Mouse (Mus musculus) limb, embryonic 10.5 days (tissue): ENCODE results near the gene Rassf1. TPM values are rescaled to one million over a fixed set of nuclear protein-coding genes. Genes with fewer than 3 reads are reported as not detected.

ENCODE experiments used
- DNase-seq: peaks from one replicate; pipeline ENCODE4 v3.0.0-alpha.2; 2017; ENCODE audit warnings: low spot score
- H3K27ac ChIP-seq: fragments of 300-500 bp; sonication (generic); 2 replicates; pipeline ENCODE4 v1.5.1; 2016; ENCODE audit warnings: mild to moderate bottlenecking
- H3K27me3 ChIP-seq: fragments of 300-500 bp; sonication (generic); 2 replicates; pipeline ENCODE4 v1.6.1; 2016; ENCODE audit warnings: low read depth, mild to moderate bottlenecking; ENCODE audit not compliant: poor library complexity, severe bottlenecking
- H3K36me3 ChIP-seq: fragments of 300-500 bp; sonication (generic); 2 replicates; pipeline ENCODE4 v1.6.1; 2016; ENCODE audit warnings: mild to moderate bottlenecking, moderate library complexity
- H3K4me1 ChIP-seq: fragments of 300-500 bp; sonication (generic); 2 replicates; pipeline ENCODE4 v1.6.1; 2016
- H3K4me3 ChIP-seq: fragments of 300-500 bp; sonication (generic); 2 replicates; pipeline ENCODE4 v1.5.1; 2016; ENCODE audit warnings: mild to moderate bottlenecking, moderate library complexity
- H3K9me3 ChIP-seq: fragments of 300-500 bp; sonication (generic); replicated peaks from 2 replicates; pipeline ENCODE4 v1.6.1; 2016; ENCODE audit warnings: mild to moderate bottlenecking
- WGBS: fragments of 180-500 bp; shearing (Covaris S2); methylation state at CpG from one replicate; pipeline ENCODE4 v1.1.7; 2016; 5-methylcytosine and 5-hydroxymethylcytosine counted together
- polyA plus RNA-seq: library from polyadenylated mRNA; unstranded; fragments of >200 nt; fragmentation: Nextera tagmentation; extraction: Ambion mirVana; gene quantifications from 2 replicates; pipeline ENCODE4 v1.2.1, GENCODE M21; 2016

Gene Rassf1
- polyA plus RNA-seq = 55.3 and 57.4 TPM in 2 replicates

DNA sequence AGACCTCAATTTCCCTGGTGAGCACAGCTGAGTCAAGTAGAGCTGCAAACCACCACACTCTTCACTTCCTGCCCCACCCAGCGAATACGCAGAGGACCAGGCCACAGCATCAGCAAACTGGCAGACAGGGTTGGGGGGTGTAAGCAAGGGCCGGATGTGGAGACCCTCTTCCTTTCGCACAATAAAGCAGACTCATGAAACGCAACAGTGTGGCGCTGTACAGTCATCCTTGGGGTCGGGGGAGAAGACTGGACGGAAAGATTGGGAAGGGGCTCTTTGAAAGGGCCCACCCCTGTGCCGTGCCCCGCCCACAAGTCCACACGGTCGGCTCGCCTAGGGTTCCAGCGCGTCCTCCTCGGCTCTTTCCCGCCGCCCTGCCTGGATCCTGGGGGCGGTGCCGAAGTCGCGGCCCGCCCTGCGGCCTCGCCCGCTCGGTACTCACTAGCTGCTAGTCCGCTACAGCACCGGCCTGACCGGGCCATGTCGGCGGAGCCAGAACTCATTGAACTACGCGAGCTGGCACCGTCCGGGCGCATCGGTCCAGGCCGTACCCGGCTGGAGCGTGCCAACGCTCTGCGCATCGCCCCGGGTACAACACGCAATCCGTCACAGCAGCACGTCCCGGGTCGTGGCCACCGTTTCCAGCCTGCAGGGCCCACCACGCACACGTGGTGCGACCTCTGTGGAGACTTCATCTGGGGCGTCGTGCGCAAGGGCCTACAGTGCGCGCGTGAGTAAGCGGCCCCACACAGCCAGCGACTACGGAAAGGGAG, at the start of gene Rassf1:
Gene Rassf1, plus strand, starts transcription at position 439 of the 773 bp plus-strand sequence.
- Histone ChIP-seq H3K27ac (peak within 1 kb of the TSS; percentile 88), H3K36me3 (no peaks in the 10 kb centered on the region), H3K27me3 (peaks cover 32% of the 10 kb centered on the region), H3K4me1 (peaks cover 84% of the 10 kb centered on the region), H3K9me3 (no peaks in the 10 kb centered on the region), H3K4me3 (peak within 1 kb of the TSS; percentile 83)
- WGBS = under 1% methylated on average over 61 of the region's 63 CpGs
- peak; percentile 85 for DNase-seq

DNA sequence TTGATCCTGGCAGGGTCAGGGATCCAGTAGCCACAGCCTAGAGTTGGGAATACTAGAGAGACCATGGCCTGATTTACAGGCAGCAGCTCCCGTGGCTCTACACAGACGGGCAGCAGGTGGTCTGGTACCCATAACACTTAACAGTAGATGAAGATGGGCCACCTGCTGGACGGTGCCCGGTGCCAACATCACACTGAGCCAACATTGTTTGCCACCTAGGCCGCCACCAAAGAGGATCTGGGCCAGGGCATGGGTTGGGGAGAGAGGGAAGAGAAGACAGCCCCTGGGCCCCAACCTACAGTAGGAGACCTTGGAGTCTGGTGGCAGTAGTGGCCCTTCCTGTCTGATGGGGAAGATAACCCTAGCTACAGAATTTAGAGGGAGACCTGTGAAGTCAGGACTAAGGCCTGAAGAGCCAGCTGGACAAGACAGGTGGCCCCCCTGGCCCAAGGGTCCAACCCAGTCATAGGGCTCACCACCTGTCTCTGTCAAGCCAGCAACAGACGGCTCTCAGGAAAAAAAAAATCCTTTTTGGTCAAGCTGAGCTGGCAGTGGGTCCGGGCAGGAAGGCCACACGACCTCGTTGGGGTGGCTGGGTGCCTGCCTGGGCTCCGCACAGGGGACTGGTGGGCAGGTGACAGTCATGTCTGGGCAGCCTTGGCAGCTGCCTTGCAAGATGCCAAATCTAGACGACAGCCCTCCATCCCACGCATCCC, 49.1 kb upstream of the Rassf1 start:
- Histone ChIP-seq H3K4me1 (peaks cover 11% of the 10 kb centered on the region), H3K27me3 (peaks cover 52% of the 10 kb centered on the region), H3K27ac (no peak overlapping the region), H3K9me3 (no peaks in the 10 kb centered on the region), H3K4me3 (no peak overlapping the region), H3K36me3 (no peaks in the 10 kb centered on the region)
- 92% methylated on average over 12 of the region's 12 CpGs for WGBS
- DNase-seq = no peak

DNA sequence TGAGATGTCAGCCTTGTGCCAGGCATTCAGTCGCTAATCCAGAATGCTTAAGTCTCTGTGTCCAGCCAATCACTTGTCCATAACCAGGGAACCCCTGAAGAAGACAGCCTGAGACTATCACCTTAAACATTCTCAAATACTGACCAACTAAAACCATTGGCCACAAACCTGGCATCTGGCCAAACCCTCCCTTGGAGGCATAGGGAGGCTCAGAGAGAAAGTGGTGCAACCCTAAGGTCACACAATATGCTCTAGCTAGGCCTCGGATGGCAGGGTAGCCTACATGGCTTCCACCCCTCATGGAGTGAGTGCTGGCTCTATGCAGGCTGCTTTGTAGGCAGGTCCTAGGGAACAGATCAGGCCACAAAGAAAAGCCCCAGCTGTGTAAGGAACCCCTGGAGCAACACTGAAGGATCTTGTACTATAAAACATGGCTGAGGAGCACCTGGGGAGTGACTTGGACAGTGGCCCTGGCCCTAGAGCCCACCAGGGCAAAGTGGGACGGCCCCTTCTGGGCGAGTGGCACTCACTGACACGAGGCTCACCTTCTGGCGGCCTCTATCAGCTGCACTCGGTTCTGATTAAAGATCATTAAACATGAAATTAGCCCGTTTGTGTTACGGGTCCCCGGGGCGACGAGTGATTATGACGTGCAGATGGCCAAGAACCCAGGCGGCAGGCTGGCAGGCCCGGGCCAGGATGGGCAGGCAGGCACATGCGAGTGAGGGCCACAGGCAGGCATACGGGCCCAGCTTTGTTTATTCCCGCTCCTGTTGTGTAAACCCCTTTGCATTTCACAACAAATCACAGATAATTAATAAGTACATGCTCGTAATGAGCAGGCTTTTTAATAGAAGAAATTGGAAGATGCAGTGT, 46.5 kb upstream of the Rassf1 start:
- no peaks in the 10 kb centered on the region for H3K36me3 ChIP-seq
- peaks cover 16% of the 10 kb centered on the region for H3K4me1 ChIP-seq
- DNase-seq = no peak
- no peaks in the 10 kb centered on the region for H3K9me3 ChIP-seq
- peaks cover 78% of the 10 kb centered on the region for H3K27me3 ChIP-seq
- no peak overlapping the region for H3K4me3 ChIP-seq
- H3K27ac ChIP-seq = no peak overlapping the region
- WGBS = 69% methylated on average over 19 of the region's 19 CpGs

DNA sequence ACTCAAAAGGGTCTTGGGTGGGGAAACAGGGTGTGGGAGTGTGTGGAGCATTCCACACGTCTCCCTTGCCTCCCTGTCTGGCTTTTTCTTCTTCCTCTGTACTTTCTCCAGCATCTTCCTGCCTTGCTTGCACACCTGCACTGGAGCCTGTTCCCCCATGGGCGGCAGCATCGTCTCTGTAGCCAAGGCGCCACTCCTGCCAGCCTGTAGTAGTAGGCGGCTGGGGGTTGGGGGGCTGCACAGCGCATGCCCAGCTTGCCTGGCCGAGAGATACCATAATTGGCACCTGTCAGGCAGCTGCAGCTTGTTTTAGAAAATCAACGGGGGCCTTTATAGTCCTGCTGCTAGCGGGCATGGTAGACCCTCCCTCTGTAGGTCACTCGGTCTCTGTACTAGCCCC, 43.1 kb upstream of the Rassf1 start:
- 57% methylated on average over 10 of the region's 10 CpGs for WGBS
- Histone ChIP-seq H3K4me1 (peaks cover 29% of the 10 kb centered on the region), H3K9me3 (no peaks in the 10 kb centered on the region), H3K27me3 (peaks cover 90% of the 10 kb centered on the region), H3K27ac (no peak overlapping the region), H3K36me3 (no peaks in the 10 kb centered on the region), H3K4me3 (no peak overlapping the region)
- DNase-seq = no peak

DNA sequence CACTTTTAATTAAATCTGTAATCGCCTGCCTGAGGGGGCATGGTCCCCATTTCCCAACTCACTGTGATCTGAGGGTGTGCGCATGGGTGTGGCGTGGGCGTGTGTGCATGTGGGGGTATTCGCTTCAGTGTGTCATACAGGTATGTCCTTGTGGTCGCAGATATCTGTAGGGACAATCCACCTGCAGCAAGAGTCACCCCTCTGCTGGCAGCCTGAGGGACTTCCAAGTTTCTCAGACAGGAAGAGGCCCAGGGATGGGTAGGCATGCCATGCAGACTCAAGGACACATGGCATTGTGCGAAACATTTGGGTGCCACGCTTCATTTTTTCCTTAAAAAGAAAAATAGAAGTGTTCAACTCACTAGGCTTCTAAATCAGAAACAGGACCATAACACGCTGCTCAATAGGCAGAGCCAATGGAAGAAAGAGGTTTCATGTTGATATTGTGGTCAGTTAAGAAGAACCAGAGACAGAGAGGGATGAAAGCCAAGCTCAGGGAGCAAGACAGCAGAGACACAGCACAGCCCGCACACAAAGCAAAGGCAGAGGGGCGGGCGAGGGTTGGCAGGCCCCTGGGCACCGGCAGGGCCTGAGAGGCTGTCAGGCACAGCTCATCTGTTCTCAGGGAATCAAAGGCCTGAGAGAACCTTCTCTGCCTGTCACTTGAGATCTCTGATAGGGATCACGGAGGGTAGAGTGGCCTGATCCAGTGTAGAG, 40.8 kb upstream of the Rassf1 start:
- DNase-seq = no peak
- Histone ChIP-seq H3K4me1 (peaks cover 20% of the 10 kb centered on the region), H3K36me3 (no peaks in the 10 kb centered on the region), H3K27me3 (peaks cover 89% of the 10 kb centered on the region), H3K4me3 (no peak overlapping the region), H3K9me3 (no peaks in the 10 kb centered on the region), H3K27ac (no peak overlapping the region)
- 80% methylated on average over 14 of the region's 14 CpGs for WGBS

DNA sequence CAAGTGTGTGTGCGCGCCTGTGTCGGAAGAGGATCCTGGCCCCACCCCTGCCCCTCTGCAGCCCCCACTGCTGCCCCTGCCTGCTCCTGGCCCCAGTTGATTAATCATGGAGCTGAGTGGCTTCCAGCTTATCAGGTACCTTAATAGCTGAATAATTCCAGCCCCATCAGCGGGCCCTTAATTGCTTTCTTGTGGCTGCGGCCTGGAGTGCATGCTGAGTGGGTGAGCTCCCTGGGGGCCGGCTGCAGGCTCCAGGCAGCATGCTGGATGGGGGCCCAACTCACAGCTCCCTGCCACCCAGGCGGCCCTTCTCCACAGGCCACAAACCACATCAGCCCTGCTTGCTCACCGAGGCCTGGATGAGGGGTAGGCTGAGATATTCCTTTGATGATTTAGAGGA, 39.9 kb upstream of the Rassf1 start:
- 49% methylated on average over 8 of the region's 8 CpGs for WGBS
- Histone ChIP-seq H3K27ac (no peak overlapping the region; the same call in 1 of the 2 replicates), H3K4me1 (peaks cover 18% of the 10 kb centered on the region), H3K36me3 (no peaks in the 10 kb centered on the region), H3K27me3 (peaks cover 84% of the 10 kb centered on the region), H3K9me3 (no peaks in the 10 kb centered on the region), H3K4me3 (no peak overlapping the region)
- no peak for DNase-seq

DNA sequence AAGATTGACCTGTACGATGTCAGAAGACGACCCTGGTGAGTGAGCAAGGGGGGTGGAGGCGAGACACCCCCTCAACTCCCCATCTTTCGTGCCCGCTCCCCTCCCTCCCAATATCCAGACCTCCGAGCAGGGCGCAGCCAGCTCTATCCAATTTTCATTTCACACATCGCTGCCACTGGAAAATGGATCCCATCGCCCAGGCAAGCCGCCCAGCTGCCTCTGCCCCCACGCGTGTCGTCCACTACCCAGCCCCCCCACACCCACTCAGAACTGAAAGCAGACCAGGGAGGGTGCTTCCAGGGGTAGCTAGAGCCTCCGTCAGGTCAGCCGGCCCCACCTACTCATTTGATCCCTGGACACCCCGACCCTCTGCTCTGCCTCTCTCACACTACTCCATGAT, 39.0 kb upstream of the Rassf1 start:
- WGBS = 87% methylated on average over 16 of the region's 16 CpGs
- H3K27ac ChIP-seq = no peak overlapping the region

DNA sequence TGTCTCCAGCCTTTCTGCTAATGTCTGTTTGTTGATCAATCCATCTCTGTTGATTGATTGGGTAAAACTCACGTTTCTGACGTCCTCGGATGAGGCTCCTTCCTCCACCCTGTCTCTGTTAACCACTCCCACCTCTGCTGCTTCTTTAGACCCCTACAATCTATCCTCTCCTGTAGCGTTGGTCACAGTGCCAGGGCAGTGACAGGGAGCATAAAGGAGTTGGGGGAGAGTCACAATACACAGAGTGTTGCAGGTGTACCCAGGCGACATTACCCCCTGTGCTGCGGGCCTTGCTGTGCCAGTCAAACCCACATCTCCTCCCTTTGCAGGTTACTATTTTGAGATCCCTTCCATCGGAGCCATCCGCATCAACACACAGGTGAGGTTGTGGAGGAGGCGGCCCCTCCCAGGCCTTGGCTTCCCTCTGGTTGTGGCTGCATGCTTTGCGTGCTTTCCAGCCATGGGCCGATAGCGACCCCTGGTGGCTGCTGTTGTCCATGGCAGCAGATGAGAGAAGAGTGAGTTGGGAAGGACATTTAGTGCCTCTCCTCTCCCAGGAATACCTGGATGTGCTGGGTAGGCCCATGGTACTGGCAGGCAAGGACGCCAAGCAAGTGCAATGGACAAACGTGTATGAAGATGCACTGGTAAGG, 36.9 kb upstream of the Rassf1 start:
- H3K27me3 ChIP-seq = peaks cover 83% of the 10 kb centered on the region
- no peak overlapping the region for H3K4me3 ChIP-seq
- H3K4me1 ChIP-seq = peaks cover 22% of the 10 kb centered on the region
- 21% methylated on average over 14 of the region's 14 CpGs for WGBS
- H3K27ac ChIP-seq = no peak overlapping the region
- DNase-seq = peak; percentile 96
- no peaks in the 10 kb centered on the region for H3K9me3 ChIP-seq
- no peaks in the 10 kb centered on the region for H3K36me3 ChIP-seq

More for the DNA sequence above, 39.0 kb upstream of the Rassf1 start:
- no peaks in the 10 kb centered on the region for H3K36me3 ChIP-seq
- H3K4me3 ChIP-seq = no peak overlapping the region
- peaks cover 25% of the 10 kb centered on the region for H3K4me1 ChIP-seq
- no peak for DNase-seq
- no peaks in the 10 kb centered on the region for H3K9me3 ChIP-seq
- H3K27me3 ChIP-seq = peaks cover 84% of the 10 kb centered on the region

DNA sequence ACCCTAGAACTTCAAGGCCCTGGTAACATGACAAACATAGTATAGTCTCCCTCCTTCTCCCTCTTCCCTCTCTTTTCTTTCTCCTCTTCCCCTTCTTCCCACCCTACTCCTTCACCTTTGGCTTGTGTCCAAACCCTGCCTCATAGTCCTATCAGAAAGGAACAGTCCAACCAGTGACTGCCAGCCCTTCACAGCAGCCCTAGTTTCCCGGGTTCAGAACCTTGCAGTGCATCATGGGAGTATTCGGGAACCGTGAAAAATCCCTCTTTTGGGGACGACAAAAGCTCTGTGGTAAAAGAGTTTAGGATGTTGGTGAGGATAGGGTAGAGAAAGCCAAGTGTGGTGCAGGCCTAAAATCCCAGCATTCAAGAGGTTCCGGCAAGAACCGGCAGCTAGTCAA, 31.0 kb upstream of the Rassf1 start:
- 72% methylated on average over 6 of the region's 6 CpGs for WGBS
- H3K36me3 ChIP-seq = no peaks in the 10 kb centered on the region
- no peak overlapping the region for H3K27ac ChIP-seq
- no peak overlapping the region for H3K4me3 ChIP-seq
- peaks cover 89% of the 10 kb centered on the region for H3K27me3 ChIP-seq
- H3K9me3 ChIP-seq = no peaks in the 10 kb centered on the region
- DNase-seq = no peak
- H3K4me1 ChIP-seq = peaks cover 34% of the 10 kb centered on the region

DNA sequence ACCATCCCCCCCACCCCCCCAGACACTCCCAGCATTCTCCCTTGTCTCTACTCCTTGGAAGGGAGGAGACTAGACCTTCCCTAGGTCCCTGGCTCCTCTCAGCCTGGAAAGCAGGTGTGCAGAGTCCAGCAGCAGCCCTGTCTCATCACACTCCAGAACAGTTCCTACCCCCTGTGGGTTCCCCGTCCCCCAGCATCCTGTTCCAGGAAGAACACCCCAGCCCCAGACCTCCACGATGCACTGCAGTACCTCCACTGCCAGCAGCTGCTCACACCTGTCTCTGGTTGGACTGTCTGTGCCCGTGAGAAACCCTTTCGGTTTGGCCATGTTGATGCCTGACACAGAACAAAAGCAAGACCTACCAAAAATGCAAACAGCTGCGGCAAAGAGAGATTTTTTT, 30.2 kb upstream of the Rassf1 start:
- DNase-seq = no peak
- peak overlapping the region; percentile 51; the same call in 1 of the 2 replicates for H3K27ac ChIP-seq
- H3K4me3 ChIP-seq = no peak overlapping the region
- peaks cover 34% of the 10 kb centered on the region for H3K4me1 ChIP-seq
- H3K27me3 ChIP-seq = peaks cover 97% of the 10 kb centered on the region
- 73% methylated on average over 5 of the region's 5 CpGs for WGBS
- H3K36me3 ChIP-seq = no peaks in the 10 kb centered on the region
- no peaks in the 10 kb centered on the region for H3K9me3 ChIP-seq

DNA sequence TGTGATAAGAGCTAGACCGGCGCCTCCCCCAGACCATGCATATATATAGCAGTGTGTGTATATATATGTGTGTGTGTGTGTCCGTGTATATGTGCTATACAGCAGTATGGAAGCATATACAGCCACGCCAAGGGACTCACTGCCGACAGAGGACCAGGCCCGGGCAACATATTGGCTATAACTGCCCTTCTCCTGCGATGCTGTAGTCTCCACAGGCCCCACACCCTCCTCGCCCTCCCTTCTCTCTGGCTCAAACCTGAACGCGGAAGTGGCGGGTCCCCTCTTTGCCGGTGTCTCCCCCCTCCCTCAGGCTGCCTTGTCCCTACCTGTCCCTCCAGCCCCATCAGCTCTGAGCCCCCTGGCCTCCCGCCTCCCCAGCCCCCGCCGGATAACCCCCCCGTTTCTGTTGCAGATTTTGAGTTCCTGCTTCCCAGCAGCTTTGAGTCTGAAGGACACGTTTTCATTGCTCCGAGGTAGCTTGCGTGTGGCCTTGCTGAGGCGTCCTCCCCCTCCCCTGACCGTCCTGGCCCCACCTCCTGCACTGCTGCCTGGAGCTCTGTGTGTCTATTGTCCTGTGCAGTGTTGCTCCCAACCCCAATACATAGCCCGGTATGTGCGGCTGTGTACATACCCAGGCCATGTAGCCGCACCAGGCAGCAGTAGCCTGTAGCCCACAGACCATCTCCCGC, 29.5 kb upstream of the Rassf1 start:
- Histone ChIP-seq H3K9me3 (no peaks in the 10 kb centered on the region), H3K27ac (peak overlapping the region; percentile 27), H3K36me3 (no peaks in the 10 kb centered on the region), H3K4me1 (peaks cover 37% of the 10 kb centered on the region), H3K27me3 (peaks cover 97% of the 10 kb centered on the region), H3K4me3 (peak overlapping the region; percentile 22)
- no peak for DNase-seq
- WGBS = 28% methylated on average over 25 of the region's 25 CpGs
